Mouse (Mus musculus): Measurements from ENCODE around the gene Csn1s1. TPM values are rescaled to one million over a fixed set of nuclear protein-coding genes. Genes with fewer than 3 reads are reported as not detected.

Gene Csn1s1
- not detected in 2 replicates for total RNA-seq (2014; fragmentation: Nextera tagmentation)
- not detected in 2 replicates for total RNA-seq (2017)

- no peak for ATAC-seq (replicated peaks; ENCODE audit: poor library complexity, severe bottlenecking)
Observed at GRCm38 (mm10) chr5:87665908-87666307, at the start of gene Csn1s1. Gene Csn1s1 (plus strand): TSS chr5:87666208.

GRCm38 (mm10) chr5:87622681-87623080 lies 43.3 kb upstream of the Csn1s1 start:
- ATAC-seq (replicated peaks; ENCODE audit: poor library complexity, severe bottlenecking), result no peak

GRCm38 (mm10) chr5:87642787-87643186 lies 23.2 kb upstream of the Csn1s1 start:
- ATAC-seq (replicated peaks; ENCODE audit: poor library complexity, severe bottlenecking), result no peak

- no peak for ATAC-seq (replicated peaks; ENCODE audit: poor library complexity, severe bottlenecking)
Observed at GRCm38 (mm10) chr5:87699530-87699929, 33.5 kb downstream of the Csn1s1 start, which contains the start of gene Csn2. Gene Csn2 (minus strand): TSS chr5:87699630.

- ATAC-seq (replicated peaks; ENCODE audit: poor library complexity, severe bottlenecking), result no peak
Observed at GRCm38 (mm10) chr5:87705891-87706290, 39.9 kb downstream of the Csn1s1 start.

Other genes with a start within 250 kb of the Csn1s1 start
- gene Ugt2b38, start 242.0 kb upstream of the Csn1s1 start, total RNA-seq (2014; fragmentation: Nextera tagmentation), result not detected in 2 replicates
- gene Ugt2b38, start 242.0 kb upstream of the Csn1s1 start, total RNA-seq (2017), result not detected in 2 replicates
- gene Ugt2a2, start 183.9 kb upstream of the Csn1s1 start, total RNA-seq (2014; fragmentation: Nextera tagmentation), result not detected in 2 replicates
- gene Ugt2a2, start 183.9 kb upstream of the Csn1s1 start, total RNA-seq (2017), result not detected in 2 replicates
- gene Gm43638, start 179.4 kb upstream of the Csn1s1 start, total RNA-seq (2014; fragmentation: Nextera tagmentation), result not detected in 2 replicates
- not detected in 2 replicates for gene Gm43638, start 179.4 kb upstream of the Csn1s1 start, total RNA-seq (2017)
- gene Ugt2a1, start 175.3 kb upstream of the Csn1s1 start, total RNA-seq (2014; fragmentation: Nextera tagmentation), result not detected in 2 replicates
- not detected in 2 replicates for gene Ugt2a1, start 175.3 kb upstream of the Csn1s1 start, total RNA-seq (2017)
- gene Sult1b1, start 128.0 kb upstream of the Csn1s1 start, total RNA-seq (2014; fragmentation: Nextera tagmentation), result not detected in 2 replicates
- gene Sult1b1, start 128.0 kb upstream of the Csn1s1 start, total RNA-seq (2017), result not detected in 2 replicates
- gene Sult1d1, start 97.2 kb upstream of the Csn1s1 start, total RNA-seq (2014; fragmentation: Nextera tagmentation), result not detected in 2 replicates
- not detected in 2 replicates for gene Sult1d1, start 97.2 kb upstream of the Csn1s1 start, total RNA-seq (2017)
- gene Sult1e1, start 74.6 kb upstream of the Csn1s1 start, total RNA-seq (2014; fragmentation: Nextera tagmentation), result not detected in 2 replicates
- gene Sult1e1, start 74.6 kb upstream of the Csn1s1 start, total RNA-seq (2017), result not detected in 2 replicates
- gene Csn2, start 33.4 kb downstream of the Csn1s1 start, total RNA-seq (2014; fragmentation: Nextera tagmentation), result not detected in 2 replicates
- gene Csn2, start 33.4 kb downstream of the Csn1s1 start, total RNA-seq (2017), result not detected in 2 replicates
- gene Csn1s2a, start 108.4 kb downstream of the Csn1s1 start, total RNA-seq (2014; fragmentation: Nextera tagmentation), result not detected in 2 replicates
- not detected in 2 replicates for gene Csn1s2a, start 108.4 kb downstream of the Csn1s1 start, total RNA-seq (2017)
- not detected in 2 replicates for gene Csn1s2b, start 141.9 kb downstream of the Csn1s1 start, total RNA-seq (2014; fragmentation: Nextera tagmentation)
- not detected in 2 replicates for gene Csn1s2b, start 141.9 kb downstream of the Csn1s1 start, total RNA-seq (2017)
- not detected in 2 replicates for gene Prr27, start 159.5 kb downstream of the Csn1s1 start, total RNA-seq (2014; fragmentation: Nextera tagmentation)
- not detected in 2 replicates for gene Prr27, start 159.5 kb downstream of the Csn1s1 start, total RNA-seq (2017)
- gene Odam, start 218.8 kb downstream of the Csn1s1 start, total RNA-seq (2014; fragmentation: Nextera tagmentation), result not detected in 2 replicates
- gene Odam, start 218.8 kb downstream of the Csn1s1 start, total RNA-seq (2017), result not detected in 2 replicates